Mouse (Mus musculus): ENCODE measurements around the gene Il1rap.

Il1rap gene

GRCm38 (mm10) chr16:26723952-26724747, 142.6 kb downstream of the Il1rap start:
- DNase-seq (ENCODE audit: low read depth, low spot score), result no peak

DNA sequence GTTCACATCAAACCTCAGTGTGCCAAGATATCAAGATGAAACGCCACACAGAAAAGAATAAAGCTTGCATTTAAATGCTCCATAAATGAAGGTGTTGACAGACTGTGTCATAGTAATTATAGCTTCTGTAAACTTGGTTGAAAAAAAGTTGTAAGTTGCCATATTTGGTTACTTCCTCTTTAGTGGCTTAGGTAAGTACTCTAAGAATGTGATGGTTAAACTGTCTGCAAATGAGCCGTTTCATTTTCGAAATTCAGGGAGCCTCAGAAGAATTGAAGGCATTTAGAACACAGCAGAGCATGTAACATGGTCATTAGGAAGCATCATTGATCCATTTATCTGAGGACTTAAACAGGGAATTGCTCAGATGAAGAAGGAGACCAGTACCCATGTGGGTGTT, 146.6 kb downstream of the Il1rap start:
- DNase-seq (ENCODE audit: low read depth, low spot score), result no peak

DNA sequence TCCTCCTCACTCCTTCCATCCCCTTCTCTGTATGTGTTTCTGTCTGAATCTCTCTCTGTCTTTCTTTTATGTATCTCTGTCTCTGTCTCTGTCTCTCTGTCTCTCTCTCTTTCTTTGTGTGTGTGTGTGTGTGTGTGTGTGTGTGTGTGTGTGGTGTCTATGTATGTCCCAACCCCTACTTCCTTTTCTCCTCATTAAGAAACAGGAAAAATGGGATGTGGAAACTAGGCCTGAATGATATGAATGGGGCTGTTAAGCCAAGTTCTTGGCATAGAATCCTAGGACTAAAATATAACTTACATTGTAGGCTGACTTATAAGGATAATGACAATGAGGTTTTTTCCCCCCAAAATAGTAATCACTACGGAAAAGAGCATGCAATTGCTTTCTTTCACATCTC, 149.4 kb downstream of the Il1rap start:
- DNase-seq (ENCODE audit: low read depth, low spot score), result no peak

GRCm38 (mm10) chr16:26732566-26732965, 151.1 kb downstream of the Il1rap start:
- DNase-seq (ENCODE audit: low read depth, low spot score), result no peak

DNA sequence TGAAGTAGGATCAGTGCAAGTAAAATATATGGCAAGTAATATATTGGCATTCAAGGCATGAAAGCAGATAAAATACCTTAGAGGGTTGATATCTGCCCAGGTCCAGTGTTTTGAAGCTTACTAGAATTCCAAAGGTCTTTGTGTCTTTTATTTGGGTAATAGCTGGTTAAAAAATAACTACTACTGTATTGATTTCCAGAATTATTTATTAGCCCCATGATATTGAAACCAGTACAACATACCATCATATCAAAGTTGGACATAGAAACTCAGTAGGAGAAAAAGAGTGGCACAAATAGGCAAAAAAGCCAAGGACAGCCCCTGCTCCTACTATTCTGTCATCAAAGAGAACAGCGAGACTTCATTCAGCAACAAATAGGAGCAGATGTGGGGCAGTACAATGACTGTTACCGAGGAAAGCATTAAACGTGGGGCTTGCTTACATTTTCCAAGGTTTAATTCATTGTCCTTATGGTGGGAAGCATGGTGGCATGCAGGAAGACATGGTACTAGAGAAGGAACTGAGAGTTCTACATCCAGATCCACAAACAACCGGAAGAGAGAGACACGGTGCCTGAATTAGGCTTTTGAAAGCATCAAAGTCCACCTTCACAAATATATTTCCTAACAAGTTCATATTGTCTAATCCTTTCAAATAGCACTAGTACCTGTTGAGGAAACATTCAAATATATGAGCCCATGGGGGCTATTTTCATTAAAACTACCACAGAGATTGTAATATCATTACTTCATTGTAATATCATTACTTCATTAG, 174.1 kb downstream of the Il1rap start:
- DNase-seq (ENCODE audit: low read depth, low spot score), result no peak

- no peak for DNase-seq (ENCODE audit: low read depth, low spot score)
Observed at GRCm38 (mm10) chr16:26775976-26776375, 194.5 kb downstream of the Il1rap start.

GRCm38 (mm10) chr16:26777132-26777531, 195.6 kb downstream of the Il1rap start:
- no peak for DNase-seq (ENCODE audit: low read depth, low spot score)
